Mouse (Mus musculus) heart, postnatal 10 days (tissue): ENCODE results near the gene Scnm1. TPM values are rescaled to one million over a fixed set of nuclear protein-coding genes. Genes with fewer than 3 reads are reported as not detected.
"Not testable (repeated sequence)": the region's sequence is repeated elsewhere in the genome, so short reads cannot be mapped to it uniquely, and the experiment has no call there.

Experiments used
- DNase-seq, 2 experiments: peaks; one replicate each; pipeline ENCODE4 v3.0.0; 2021
- intact Hi-C: fragments of 180-260 bp; cut with DNase I; formaldehyde crosslinking; loops from one replicate; pipeline ENCODE4 v1.15.1; 2025
- microRNA-seq, 2 experiments: library from miRNA; unstranded; fragments of <30 nt; microRNA quantifications; one replicate each; pipeline ENCODE4 v1.2.0; 2022
- total RNA-seq, 2 experiments: library from RNA; stranded (reverse); gene quantifications; 2 replicates each; pipeline ENCODE4 v1.2.3; 2021

The Scnm1 gene
- total RNA-seq, 2 experiments from 2014 or later: 28.9 to 34.9 TPM

GRCm38 (mm10) chr3:95110911-95111726 is 22.7 kb downstream of the Scnm1 start, which contains the start of gene Vps72:
Vps72 (plus strand) TSS chr3:95111022.
- DNase-seq: peak; percentile 95 to 96
- intact Hi-C loops: no loop called here

- intact Hi-C loops: no loop called here
These were observed 25.9 kb downstream of the Scnm1 start for GRCm38 (mm10) chr3:95107898-95108297.

GRCm38 (mm10) chr3:95107308-95107707 is 26.5 kb downstream of the Scnm1 start:
- intact Hi-C loops: not testable (repeated sequence)

More at GRCm38 (mm10) chr3:95107898-95108297, 25.9 kb downstream of the Scnm1 start:
- DNase-seq: no peak

GRCm38 (mm10) chr3:95106338-95107117 is 27.3 kb downstream of the Scnm1 start, which contains the start of gene Pip5k1a:
Pip5k1a (minus strand) TSS chr3:95106930.
- intact Hi-C loops: no loop called here
- peak; percentile 97 to 98 for DNase-seq

More at GRCm38 (mm10) chr3:95107308-95107707, 26.5 kb downstream of the Scnm1 start:
- not testable (repeated sequence) for DNase-seq

GRCm38 (mm10) chr3:95105586-95106337 is 28.0 kb downstream of the Scnm1 start:
- no peak for DNase-seq
- intact Hi-C loops: no loop called here

- DNase-seq: no peak
- intact Hi-C loops: no loop called here
These were observed 28.7 kb downstream of the Scnm1 start for GRCm38 (mm10) chr3:95105121-95105520.

GRCm38 (mm10) chr3:95100854-95101253 is 33.0 kb downstream of the Scnm1 start:
- DNase-seq: no peak
- intact Hi-C loops: no loop called here

GRCm38 (mm10) chr3:95088071-95088470 is 45.7 kb downstream of the Scnm1 start:
- intact Hi-C loops: no loop called here
- no peak for DNase-seq

Small RNA genes lying within 50 kb of the gene (microRNA-seq; reads per million reads assigned to microRNA genes)
- gene Mir8099-1: 0 reads per million in 2 experiments

Other genes starting within 250 kb of the Scnm1 start
- 100 to 1,000 TPM; 282 to 285 TPM for gene Psmb4, start 247.1 kb downstream of the Scnm1 start, total RNA-seq
- 10 to 100 TPM; 53.7 to 58.5 TPM for gene Selenbp1, start 201.0 kb downstream of the Scnm1 start, total RNA-seq
- 10 to 100 TPM; 10.1 to 10.4 TPM for gene Rfx5, start 179.9 kb downstream of the Scnm1 start, total RNA-seq
- 10 to 100 TPM; 35.6 to 41.1 TPM for gene Pi4kb, start 159.3 kb downstream of the Scnm1 start, total RNA-seq
- 10 to 100 TPM; 20.3 to 24.3 TPM for gene Zfp687, start 118.6 kb downstream of the Scnm1 start, total RNA-seq
- 100 to 1,000 TPM; 140 to 142 TPM for gene Psmd4, start 91.4 kb downstream of the Scnm1 start, total RNA-seq
- 10 to 100 TPM; 25.7 to 26.1 TPM for gene Pip5k1a, start 27.1 kb downstream of the Scnm1 start, total RNA-seq
- 10 to 100 TPM; 39.0 to 53.0 TPM for gene Vps72, start 23.0 kb downstream of the Scnm1 start, total RNA-seq
- 1 to 10 TPM; 9.6 to 9.9 TPM for gene Tmod4, start 9.5 kb downstream of the Scnm1 start, total RNA-seq
- 1 to 10 TPM; 8.0 to 8.6 TPM for gene Lysmd1, start 77 bp upstream of the Scnm1 start, total RNA-seq
- 1 to 10 TPM; 1.7 to 1.8 TPM for gene Tnfaip8l2, start 8.3 kb upstream of the Scnm1 start, total RNA-seq
- 10 to 100 TPM in 1 of 2 experiments, 1 to 10 TPM in 1; 7.9 to 10.2 TPM for gene Sema6c, start 26.4 kb upstream of the Scnm1 start, total RNA-seq
- 10 to 100 TPM; 14.0 to 17.1 TPM for gene Gabpb2, start 83.9 kb upstream of the Scnm1 start, total RNA-seq
- 10 to 100 TPM; 40.4 to 41.3 TPM for gene Cdc42se1, start 94.7 kb upstream of the Scnm1 start, total RNA-seq
- 1 to 10 TPM; 6.4 to 8.9 TPM for gene Mllt11, start 98.2 kb upstream of the Scnm1 start, total RNA-seq
- under 1 TPM in 1 of 2 experiments, not detected in 1; 0.12 TPM for gene Gm128, start 107.6 kb upstream of the Scnm1 start, total RNA-seq
- gene Bnipl, start 117.2 kb upstream of the Scnm1 start, total RNA-seq: not detected
- 10 to 100 TPM; 27.7 TPM for gene Mindy1, start 147.3 kb upstream of the Scnm1 start, total RNA-seq
- gene Prune1, start 148.1 kb upstream of the Scnm1 start, total RNA-seq: 10 to 100 TPM; 28.8 to 35.2 TPM
- under 1 TPM; 0.37 to 0.38 TPM for gene Anxa9, start 173.2 kb upstream of the Scnm1 start, total RNA-seq
- 10 to 100 TPM; 58.4 to 65.6 TPM for gene Cers2, start 180.8 kb upstream of the Scnm1 start, total RNA-seq
- gene Setdb1, start 223.2 kb upstream of the Scnm1 start, total RNA-seq: 10 to 100 TPM; 16.2 to 18.2 TPM